Mouse (Mus musculus) neural tube, embryonic 11.5 days (tissue): ENCODE results near the gene Snrpd2. TPM values are rescaled to one million over a fixed set of nuclear protein-coding genes. Genes with fewer than 3 reads are reported as not detected.

Experiments
- ATAC-seq: fragments of 200-750 bp; cut with Nextera tagmentation; 2 replicates; pipeline ENCODE4 v1.8.0; 2017; ENCODE audit warnings: moderate number of reproducible peaks, mild to moderate bottlenecking, moderate TSS enrichment, moderate library complexity; ENCODE audit not compliant: insufficient read depth, low FRiP score, low TSS enrichment
- DNase-seq: peaks from one replicate; pipeline ENCODE4 v3.0.0-alpha.2; 2015; ENCODE audit warnings: low spot score
- H3K27ac ChIP-seq: fragments of 300-500 bp; sonication (generic); 2 replicates; pipeline ENCODE4 v1.5.1; 2014; ENCODE audit warnings: low read depth, mild to moderate bottlenecking, low read length
- H3K27me3 ChIP-seq: fragments of 300-500 bp; sonication (generic); 2 replicates; pipeline ENCODE4 v1.6.1; 2014; ENCODE audit warnings: mild to moderate bottlenecking, low read length, mixed read lengths; ENCODE audit not compliant: control insufficient read depth, insufficient read depth
- H3K36me3 ChIP-seq: fragments of 300-500 bp; sonication (generic); 2 replicates; pipeline ENCODE4 v1.6.1; 2014; ENCODE audit warnings: mild to moderate bottlenecking, low read length, moderate library complexity, mixed read lengths; ENCODE audit not compliant: control insufficient read depth, insufficient read depth
- H3K4me1 ChIP-seq: fragments of 300-500 bp; sonication (generic); 2 replicates; pipeline ENCODE4 v1.6.1; 2014; ENCODE audit warnings: low read length, mixed read lengths; ENCODE audit not compliant: control insufficient read depth, insufficient read depth
- H3K4me2 ChIP-seq: fragments of 300-500 bp; sonication (generic); 2 replicates; pipeline ENCODE4 v1.6.1; 2014; ENCODE audit warnings: low read depth, mild to moderate bottlenecking, moderate library complexity
- H3K4me3 ChIP-seq: fragments of 300-500 bp; sonication (generic); 2 replicates; pipeline ENCODE4 v1.5.1; 2014; ENCODE audit warnings: low read depth, low read length
- H3K9ac ChIP-seq: fragments of 300-500 bp; sonication (generic); 2 replicates; pipeline ENCODE4 v1.6.1; 2014; ENCODE audit warnings: mild to moderate bottlenecking, low read length
- H3K9me3 ChIP-seq: fragments of 300-500 bp; sonication (generic); 2 replicates; pipeline ENCODE4 v1.6.1; 2016; ENCODE audit warnings: low read length; ENCODE audit not compliant: control insufficient read depth
- WGBS: fragments of 180-500 bp; shearing (Covaris S2); extraction: QIAGEN DNeasy Blood & Tissue Kit; methylation state at CpG from one replicate; pipeline ENCODE4 v1.1.7; 2014; 5-methylcytosine and 5-hydroxymethylcytosine counted together
- polyA plus RNA-seq: library from polyadenylated mRNA; unstranded; fragments of >200 nt; fragmentation: Nextera tagmentation; extraction: Ambion mirVana; gene quantifications from 2 replicates; pipeline ENCODE4 v1.2.1, GENCODE M21; 2014

Gene Snrpd2
- polyA plus RNA-seq, 1 experiment from 2014 or later, result 148 TPM

DNA sequence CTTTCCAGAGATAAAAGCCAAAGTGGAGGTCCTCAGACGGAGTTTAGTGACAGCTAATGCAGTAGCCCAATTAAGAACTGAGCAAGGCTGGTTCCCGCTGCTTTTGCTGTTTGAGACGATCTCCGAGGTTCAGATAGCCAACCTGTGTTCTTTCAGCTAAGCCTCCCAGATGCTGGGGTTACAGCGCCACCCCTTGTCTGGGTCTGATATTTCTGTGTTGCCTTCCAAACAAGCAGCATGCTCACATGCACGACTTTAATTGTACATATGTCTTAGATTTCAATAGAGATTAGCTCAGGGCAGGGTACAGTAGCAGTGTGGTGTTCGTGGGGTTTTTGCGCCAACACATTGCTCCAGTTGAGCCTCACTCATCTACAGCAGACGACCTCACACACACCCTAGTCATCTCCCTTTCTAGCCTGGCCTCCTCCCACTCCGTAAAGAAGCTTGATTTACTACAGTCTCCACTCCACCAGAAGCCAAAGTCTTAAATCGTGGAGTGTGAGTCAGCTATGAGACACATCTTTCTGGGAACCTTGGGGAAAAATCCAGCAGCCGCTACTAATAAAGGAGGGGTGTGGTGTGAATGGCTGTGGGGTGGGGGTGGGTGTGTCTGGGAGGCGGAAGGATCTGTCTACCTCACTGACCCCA, 6.4 kb downstream of the Snrpd2 start:
- no peak overlapping the region for H3K4me2 ChIP-seq
- no peaks in the 10 kb centered on the region for H3K9me3 ChIP-seq
- H3K4me1 ChIP-seq, result no peaks in the 10 kb centered on the region; the same call in 1 of the 2 replicates
- peaks cover 10% of the 10 kb centered on the region for H3K27me3 ChIP-seq
- ATAC-seq (no peak), DNase-seq (no peak)
- no peak overlapping the region for H3K9ac ChIP-seq
- peaks cover 14% of the 10 kb centered on the region for H3K36me3 ChIP-seq
- no peak overlapping the region for H3K27ac ChIP-seq
- H3K4me3 ChIP-seq, result no peak overlapping the region
- 57% methylated on average over 13 of the region's 13 CpGs for WGBS

DNA sequence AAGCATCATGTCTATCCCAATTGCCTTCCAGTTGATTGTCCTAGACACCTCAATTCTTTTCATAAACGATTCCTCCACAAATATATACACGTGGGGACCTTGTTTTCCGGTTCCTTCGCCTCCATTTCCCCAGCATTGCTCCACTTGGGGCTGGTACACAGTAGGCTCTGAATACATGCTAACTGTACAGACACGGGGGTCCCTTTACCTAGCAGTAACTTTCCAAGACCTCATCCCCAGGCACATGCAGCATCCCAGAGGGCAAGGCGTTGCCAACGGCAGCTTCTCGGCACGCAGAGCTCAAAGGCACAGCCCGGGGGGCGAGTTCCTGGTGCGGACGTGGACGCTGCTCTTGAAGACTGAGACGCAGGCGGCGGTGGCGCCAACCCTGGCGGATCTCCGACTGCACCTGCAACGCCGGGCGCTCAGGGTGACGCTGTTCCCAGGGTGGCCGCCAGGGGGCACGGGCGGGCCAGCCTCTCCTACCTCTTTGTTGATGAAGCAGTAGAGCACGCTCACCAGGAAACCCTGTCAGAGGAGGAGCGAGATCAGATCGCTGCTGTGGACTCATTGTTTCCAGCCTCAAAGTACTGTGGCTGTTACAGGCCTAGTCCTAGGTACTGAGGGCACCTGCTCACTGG, 7.8 kb downstream of the Snrpd2 start:
- peak; percentile 89 for DNase-seq
- Histone ChIP-seq H3K4me2 (peak overlapping the region; percentile 32), H3K4me1 (no peaks in the 10 kb centered on the region; the same call in 1 of the 2 replicates), H3K27me3 (peaks cover 10% of the 10 kb centered on the region), H3K9ac (peak overlapping the region; percentile 52), H3K27ac (no peak overlapping the region), H3K9me3 (no peaks in the 10 kb centered on the region), H3K4me3 (no peak overlapping the region), H3K36me3 (peaks cover 14% of the 10 kb centered on the region)
- WGBS, result 5% methylated on average over 30 of the region's 30 CpGs
- ATAC-seq, result peak; percentile 74

- Histone ChIP-seq H3K36me3 (peaks cover 7% of the 10 kb centered on the region), H3K27me3 (peaks cover 11% of the 10 kb centered on the region)
- DNase-seq, result no peak
Observed at GRCm38 (mm10) chr7:19158601-19159000, 9.1 kb downstream of the Snrpd2 start.

GRCm38 (mm10) chr7:19159411-19159810, 9.9 kb downstream of the Snrpd2 start:
- no peak overlapping the region for H3K4me2 ChIP-seq
- peaks cover 4% of the 10 kb centered on the region for H3K36me3 ChIP-seq
- no peak for ATAC-seq
- no peaks in the 10 kb centered on the region for H3K9me3 ChIP-seq
- DNase-seq, result no peak
- no peak overlapping the region for H3K9ac ChIP-seq
- WGBS, result 13% methylated on average over 18 of the region's 18 CpGs
- no peaks in the 10 kb centered on the region; the same call in 1 of the 2 replicates for H3K4me1 ChIP-seq
- H3K4me3 ChIP-seq, result no peak overlapping the region
- H3K27ac ChIP-seq, result no peak overlapping the region
- H3K27me3 ChIP-seq, result peaks cover 17% of the 10 kb centered on the region

More at GRCm38 (mm10) chr7:19158601-19159000, 9.1 kb downstream of the Snrpd2 start:
- no peak for ATAC-seq
- Histone ChIP-seq H3K4me3 (no peak overlapping the region), H3K4me2 (no peak overlapping the region), H3K4me1 (no peaks in the 10 kb centered on the region; the same call in 1 of the 2 replicates), H3K9ac (no peak overlapping the region), H3K27ac (no peak overlapping the region), H3K9me3 (no peaks in the 10 kb centered on the region)
- WGBS, result 56% methylated on average over 11 of the region's 11 CpGs

- H3K9ac ChIP-seq, result peak overlapping the region; percentile 26; the same call in 1 of the 2 replicates
- H3K27ac ChIP-seq, result no peak overlapping the region
- peak; percentile 48 for DNase-seq
- H3K4me2 ChIP-seq, result peak overlapping the region; percentile 53
- peaks cover 23% of the 10 kb centered on the region for H3K27me3 ChIP-seq
- no peaks in the 10 kb centered on the region for H3K9me3 ChIP-seq
- peak overlapping the region; percentile 27 for H3K4me3 ChIP-seq
- no peaks in the 10 kb centered on the region for H3K36me3 ChIP-seq
- WGBS, result 1% methylated on average over 20 of the region's 20 CpGs
- no peaks in the 10 kb centered on the region; the same call in 1 of the 2 replicates for H3K4me1 ChIP-seq
- peak; percentile 39; the same call in 1 of the 2 replicates for ATAC-seq
Observed at GRCm38 (mm10) chr7:19160115-19160514, 10.6 kb downstream of the Snrpd2 start.

- H3K27me3 ChIP-seq, result peaks cover 26% of the 10 kb centered on the region
- 80% methylated on average over 7 of the region's 7 CpGs for WGBS
Observed at GRCm38 (mm10) chr7:19162928-19163327, 13.4 kb downstream of the Snrpd2 start.

GRCm38 (mm10) chr7:19163752-19164151, 14.2 kb downstream of the Snrpd2 start:
- Histone ChIP-seq H3K36me3 (no peaks in the 10 kb centered on the region), H3K27me3 (peaks cover 26% of the 10 kb centered on the region), H3K4me3 (no peak overlapping the region), H3K9ac (no peak overlapping the region), H3K4me2 (no peak overlapping the region), H3K4me1 (no peaks in the 10 kb centered on the region; the same call in 1 of the 2 replicates), H3K9me3 (no peaks in the 10 kb centered on the region), H3K27ac (no peak overlapping the region)
- DNase-seq (no peak), ATAC-seq (no peak)
- 26% methylated on average over 12 of the region's 12 CpGs for WGBS

More at GRCm38 (mm10) chr7:19162928-19163327, 13.4 kb downstream of the Snrpd2 start:
- no peak overlapping the region for H3K4me3 ChIP-seq
- no peaks in the 10 kb centered on the region for H3K36me3 ChIP-seq
- no peak overlapping the region for H3K27ac ChIP-seq
- no peak overlapping the region for H3K4me2 ChIP-seq
- H3K4me1 ChIP-seq, result no peaks in the 10 kb centered on the region; the same call in none of the 2 replicates
- no peak for DNase-seq
- H3K9ac ChIP-seq, result no peak overlapping the region
- ATAC-seq, result no peak
- no peaks in the 10 kb centered on the region for H3K9me3 ChIP-seq

- WGBS, result 1% methylated on average over 6 of the region's 6 CpGs
Observed at GRCm38 (mm10) chr7:19164189-19164588, 14.7 kb downstream of the Snrpd2 start.

More at GRCm38 (mm10) chr7:19164189-19164588, 14.7 kb downstream of the Snrpd2 start:
- Histone ChIP-seq H3K27me3 (peaks cover 25% of the 10 kb centered on the region), H3K36me3 (no peaks in the 10 kb centered on the region), H3K4me3 (0 out of 2 replicates have a peak overlapping the region, but pooled peaks have one; percentile 6), H3K4me1 (no peaks in the 10 kb centered on the region; the same call in 1 of the 2 replicates), H3K9me3 (no peaks in the 10 kb centered on the region), H3K4me2 (no peak overlapping the region), H3K27ac (no peak overlapping the region), H3K9ac (no peak overlapping the region)
- DNase-seq (peak; percentile 42), ATAC-seq (no peak)
